Mouse (Mus musculus): ENCODE results near the gene Gucd1. TPM values are rescaled to one million over a fixed set of nuclear protein-coding genes. Genes with fewer than 3 reads are reported as not detected.
A peak's percentile ranks its signal among the peaks of the same experiment; 100 is the strongest.

Gene Gucd1
- polyA plus RNA-seq, 1 experiment = 87.2 TPM

DNA sequence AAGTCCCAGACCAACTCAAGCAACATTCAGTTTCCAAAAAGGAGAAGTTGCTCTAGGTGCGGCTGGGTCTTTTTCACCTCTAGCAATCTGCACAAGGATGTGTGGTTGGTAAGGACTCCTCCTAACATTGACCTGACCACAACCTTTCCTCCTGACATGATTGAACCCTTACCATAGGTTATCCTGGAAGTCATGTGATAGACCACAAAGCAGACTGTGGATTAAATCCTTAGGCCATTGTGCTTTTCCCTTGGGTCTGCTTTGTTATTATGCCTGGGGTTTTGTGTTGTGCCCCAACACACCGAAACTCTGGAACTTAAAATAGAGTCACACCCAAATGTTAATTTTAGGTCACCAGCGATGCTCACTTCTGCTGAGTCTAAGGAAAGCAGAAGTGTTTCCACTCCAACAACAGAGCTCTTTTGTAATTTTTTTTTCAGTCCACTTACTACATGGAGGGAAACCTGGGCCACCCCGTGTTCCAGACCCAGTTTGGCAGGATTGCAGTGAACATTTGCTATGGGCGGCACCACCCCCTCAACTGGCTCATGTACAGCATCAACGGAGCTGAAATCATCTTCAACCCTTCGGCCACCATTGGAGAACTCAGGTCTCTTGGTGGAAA lies 88.1 kb downstream of the Gucd1 start:
- TF ChIP-seq POLR2A (IDR thresholded peaks at IDR 0.05; ENCODE audit: low read depth, low read length) (no peak), CTCF (IDR thresholded peaks at IDR 0.05; ENCODE audit: extremely low read depth, insufficient read depth, insufficient read length, insufficient replicate concordance) (no peak)
- peak; percentile 46 to 70 for DNase-seq (ENCODE audit: low read depth in 1 of 2, low spot score in 2 of 2)
- Histone ChIP-seq H3K4me1 (ENCODE audit: control insufficient read depth, insufficient read depth, insufficient read length) (peaks cover 24% of the 10 kb centered on the region), H3K36me3 (ENCODE audit: control insufficient read depth, insufficient read depth, low read length) (no peaks in the 10 kb centered on the region), H3K27me3 (ENCODE audit: control insufficient read depth, insufficient read depth, low read length) (no peaks in the 10 kb centered on the region), H3K4me3 (ENCODE audit: extremely low read depth, insufficient read depth, insufficient read length) (peak overlapping the region; percentile 18; the same call in 1 of the 2 replicates), H3K27ac (ENCODE audit: insufficient read depth, low read length) (peak overlapping the region; percentile 89)
- WGBS = 22% methylated on average over 7 of the region's 7 CpGs

DNA sequence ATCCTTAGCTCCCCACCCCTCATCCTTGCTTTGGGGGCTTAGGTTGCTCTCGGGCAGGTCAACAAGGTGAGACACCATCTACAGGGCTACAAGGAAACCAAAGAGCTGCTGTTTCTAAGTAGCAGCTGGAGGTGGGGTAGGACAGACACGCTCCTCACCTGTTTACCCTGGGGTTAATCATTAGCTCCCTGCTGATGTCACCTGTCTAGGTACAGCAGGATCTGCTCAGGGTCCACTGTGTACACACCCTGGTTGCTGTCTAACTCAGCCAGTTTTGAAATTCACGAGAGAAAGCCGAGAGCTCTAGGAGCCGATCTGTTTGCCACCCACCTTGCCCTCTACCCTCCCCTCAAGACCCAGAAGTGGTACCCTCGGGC lies 88.8 kb downstream of the Gucd1 start:
- DNase-seq (ENCODE audit: low read depth in 1 of 2, low spot score in 2 of 2) = no peak
- Histone ChIP-seq H3K4me1 (ENCODE audit: control insufficient read depth, insufficient read depth, insufficient read length) (peaks cover 24% of the 10 kb centered on the region), H3K27me3 (ENCODE audit: control insufficient read depth, insufficient read depth, low read length) (no peaks in the 10 kb centered on the region), H3K27ac (ENCODE audit: insufficient read depth, low read length) (peak overlapping the region; percentile 88), H3K36me3 (ENCODE audit: control insufficient read depth, insufficient read depth, low read length) (no peaks in the 10 kb centered on the region), H3K4me3 (ENCODE audit: extremely low read depth, insufficient read depth, insufficient read length) (peak overlapping the region; percentile 12; the same call in 1 of the 2 replicates)
- TF ChIP-seq POLR2A (IDR thresholded peaks at IDR 0.05; ENCODE audit: low read depth, low read length) (no peak), CTCF (IDR thresholded peaks at IDR 0.05; ENCODE audit: extremely low read depth, insufficient read depth, insufficient read length, insufficient replicate concordance) (no peak)
- WGBS = 43% methylated on average over 6 of the region's 6 CpGs

DNA sequence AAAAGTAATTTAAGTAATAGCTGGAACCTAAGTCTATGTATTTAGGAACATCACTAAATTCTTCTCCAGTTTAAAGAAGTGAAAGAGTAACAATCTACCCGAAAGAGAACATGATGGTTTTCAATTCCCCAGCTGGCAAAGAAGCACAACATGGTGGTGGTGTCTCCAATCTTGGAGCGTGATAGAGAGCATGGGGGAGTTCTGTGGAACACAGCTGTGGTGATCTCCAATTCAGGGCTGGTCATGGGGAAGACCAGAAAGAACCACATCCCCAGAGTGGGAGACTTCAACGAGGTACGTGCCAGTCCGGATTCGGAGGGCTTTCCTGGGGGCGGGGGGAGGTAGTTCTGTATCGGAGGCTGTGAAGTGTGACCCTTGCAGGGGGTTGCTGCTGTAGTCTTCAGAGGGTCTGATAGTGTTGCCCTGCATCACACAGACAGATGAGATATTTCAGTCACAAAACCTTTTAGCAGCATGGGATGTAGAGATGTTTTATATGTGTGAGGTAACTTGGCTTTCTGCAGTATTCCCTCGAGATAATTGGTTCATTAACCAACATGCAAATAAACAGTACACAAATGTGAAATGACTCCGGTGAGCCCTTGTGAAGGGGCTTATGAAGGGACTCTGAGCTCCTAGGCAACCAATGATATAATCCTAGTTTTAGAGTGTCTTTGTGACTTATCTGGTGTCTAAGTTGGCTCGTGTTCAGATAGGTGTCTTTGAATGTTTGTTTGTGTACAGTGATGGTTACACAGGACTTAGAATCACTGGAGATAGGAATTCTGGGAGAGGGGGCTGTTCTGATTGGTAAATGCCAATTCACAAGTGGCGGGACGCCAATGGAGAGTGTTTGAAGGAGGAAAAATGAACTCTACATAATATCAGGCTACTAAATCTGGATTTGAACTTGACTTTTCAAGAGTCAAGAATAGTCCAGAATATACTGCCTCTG lies 89.4 kb downstream of the Gucd1 start:
- Histone ChIP-seq H3K36me3 (ENCODE audit: control insufficient read depth, insufficient read depth, low read length) (no peaks in the 10 kb centered on the region), H3K27me3 (ENCODE audit: control insufficient read depth, insufficient read depth, low read length) (no peaks in the 10 kb centered on the region), H3K4me1 (ENCODE audit: control insufficient read depth, insufficient read depth, insufficient read length) (peaks cover 24% of the 10 kb centered on the region), H3K4me3 (ENCODE audit: extremely low read depth, insufficient read depth, insufficient read length) (no peak overlapping the region), H3K27ac (ENCODE audit: insufficient read depth, low read length) (peak overlapping the region; percentile 88)
- WGBS = 71% methylated on average over 13 of the region's 13 CpGs
- no peak for TF ChIP-seq CTCF (IDR thresholded peaks at IDR 0.05; ENCODE audit: extremely low read depth, insufficient read depth, insufficient read length, insufficient replicate concordance)
- TF ChIP-seq POLR2A (IDR thresholded peaks at IDR 0.05; ENCODE audit: low read depth, low read length) = no peak
- no peak for DNase-seq (ENCODE audit: low read depth in 1 of 2, low spot score in 2 of 2)

DNA sequence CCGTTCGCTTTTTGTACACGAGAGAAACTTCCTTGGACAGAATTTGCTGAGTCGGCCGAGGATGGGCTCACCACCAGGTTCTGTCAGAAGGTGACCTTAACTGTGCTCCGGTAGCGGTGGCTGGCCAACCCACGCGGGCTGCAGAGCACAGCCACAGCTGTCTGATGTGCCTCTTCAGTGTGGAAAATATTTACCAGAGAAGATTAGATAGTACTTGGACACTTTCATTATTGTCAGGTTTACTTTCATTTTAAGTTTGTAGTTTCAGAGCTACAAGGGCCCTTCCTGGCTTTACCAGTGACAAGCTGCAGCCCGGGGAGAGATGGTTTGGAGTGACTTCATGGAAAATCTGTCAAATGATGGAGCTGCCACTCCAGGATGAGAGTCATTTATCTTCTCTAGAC lies 93.3 kb downstream of the Gucd1 start:
- no peak overlapping the region for H3K4me3 ChIP-seq (ENCODE audit: extremely low read depth, insufficient read depth, insufficient read length)
- DNase-seq (ENCODE audit: low read depth in 1 of 2, low spot score in 2 of 2) = no peak
- H3K27me3 ChIP-seq (ENCODE audit: control insufficient read depth, insufficient read depth, low read length) = no peaks in the 10 kb centered on the region
- H3K27ac ChIP-seq (ENCODE audit: insufficient read depth, low read length) = peak overlapping the region; percentile 47; the same call in 1 of the 2 replicates
- peaks cover 13% of the 10 kb centered on the region for H3K4me1 ChIP-seq (ENCODE audit: control insufficient read depth, insufficient read depth, insufficient read length)
- TF ChIP-seq CTCF (IDR thresholded peaks at IDR 0.05; ENCODE audit: extremely low read depth, insufficient read depth, insufficient read length, insufficient replicate concordance) (no peak), POLR2A (IDR thresholded peaks at IDR 0.05; ENCODE audit: low read depth, low read length) (no peak)
- H3K36me3 ChIP-seq (ENCODE audit: control insufficient read depth, insufficient read depth, low read length) = no peaks in the 10 kb centered on the region
- 46% methylated on average over 10 of the region's 10 CpGs for WGBS

DNA sequence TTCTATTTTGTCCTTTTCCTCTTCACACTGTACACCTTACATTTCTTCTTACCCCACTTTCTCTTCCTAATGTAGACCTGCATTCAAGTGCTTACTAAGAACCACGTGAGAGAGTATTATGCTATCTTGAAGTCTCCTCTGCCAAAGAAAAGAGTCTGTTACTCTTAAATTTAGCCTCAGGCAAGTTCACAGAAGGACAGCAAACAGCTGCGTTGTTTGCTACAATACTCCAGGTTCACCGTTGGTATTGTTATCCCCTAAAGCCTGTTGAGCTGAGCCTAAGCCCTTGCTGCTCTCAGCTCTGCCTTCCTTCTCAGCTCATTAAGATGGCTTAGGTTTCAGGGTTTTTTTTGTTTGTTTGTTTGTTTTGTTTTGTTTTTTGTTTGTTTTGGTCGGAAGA lies 99.0 kb downstream of the Gucd1 start:
- H3K27me3 ChIP-seq (ENCODE audit: control insufficient read depth, insufficient read depth, low read length) = no peaks in the 10 kb centered on the region
- H3K36me3 ChIP-seq (ENCODE audit: control insufficient read depth, insufficient read depth, low read length) = no peaks in the 10 kb centered on the region
- no peak for TF ChIP-seq POLR2A (IDR thresholded peaks at IDR 0.05; ENCODE audit: low read depth, low read length)
- TF ChIP-seq CTCF (IDR thresholded peaks at IDR 0.05; ENCODE audit: extremely low read depth, insufficient read depth, insufficient read length, insufficient replicate concordance) = no peak
- 85% methylated on average over 4 of the region's 4 CpGs for WGBS
- no peaks in the 10 kb centered on the region for H3K4me1 ChIP-seq (ENCODE audit: control insufficient read depth, insufficient read depth, insufficient read length)
- DNase-seq (ENCODE audit: low read depth in 1 of 2, low spot score in 2 of 2) = no peak
- H3K4me3 ChIP-seq (ENCODE audit: extremely low read depth, insufficient read depth, insufficient read length) = no peak overlapping the region
- H3K27ac ChIP-seq (ENCODE audit: insufficient read depth, low read length) = no peak overlapping the region

DNA sequence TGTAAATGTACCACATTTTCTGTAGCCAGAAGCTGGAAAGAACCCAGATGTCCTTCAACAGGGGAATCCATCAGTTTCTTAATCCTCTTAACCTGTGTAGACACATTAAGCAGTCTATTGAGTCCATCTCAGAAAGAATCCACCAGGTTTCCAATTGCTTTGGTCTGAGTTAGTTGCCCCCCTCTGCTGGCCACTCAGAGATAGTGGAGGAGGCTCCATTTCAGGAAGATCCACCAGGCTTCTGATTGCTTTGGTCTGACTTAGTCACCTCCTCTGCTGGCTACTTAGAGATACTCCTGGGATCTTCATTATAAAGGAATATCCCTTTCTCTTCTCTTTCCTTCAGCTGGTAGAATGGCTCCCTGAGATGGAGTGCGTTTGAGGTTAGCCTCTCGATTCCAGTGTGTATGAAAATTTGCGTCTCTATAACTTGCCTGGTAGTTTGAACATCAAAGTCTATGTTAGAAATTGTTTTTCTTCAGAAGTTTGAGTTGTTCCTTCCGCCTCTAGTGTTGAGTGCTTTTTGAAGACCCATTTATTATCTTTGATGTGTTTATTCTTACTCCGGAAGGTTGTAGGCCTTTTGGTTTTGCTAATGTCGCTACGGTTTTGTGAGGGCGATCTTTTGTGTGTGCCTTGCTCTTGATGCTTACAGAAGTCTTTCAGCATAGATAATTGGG lies 100.3 kb downstream of the Gucd1 start:
- Histone ChIP-seq H3K36me3 (ENCODE audit: control insufficient read depth, insufficient read depth, low read length) (no peaks in the 10 kb centered on the region), H3K4me3 (ENCODE audit: extremely low read depth, insufficient read depth, insufficient read length) (no peak overlapping the region), H3K4me1 (ENCODE audit: control insufficient read depth, insufficient read depth, insufficient read length) (no peaks in the 10 kb centered on the region), H3K27me3 (ENCODE audit: control insufficient read depth, insufficient read depth, low read length) (no peaks in the 10 kb centered on the region), H3K27ac (ENCODE audit: insufficient read depth, low read length) (no peak overlapping the region)
- 76% methylated on average over 8 of the region's 8 CpGs for WGBS
- TF ChIP-seq POLR2A (IDR thresholded peaks at IDR 0.05; ENCODE audit: low read depth, low read length) (no peak), CTCF (IDR thresholded peaks at IDR 0.05; ENCODE audit: extremely low read depth, insufficient read depth, insufficient read length, insufficient replicate concordance) (no peak)
- DNase-seq (ENCODE audit: low read depth in 1 of 2, low spot score in 2 of 2) = no peak
